11 mouse cellular contexts compared by ENCODE assay signal in the genomic region with DNA sequence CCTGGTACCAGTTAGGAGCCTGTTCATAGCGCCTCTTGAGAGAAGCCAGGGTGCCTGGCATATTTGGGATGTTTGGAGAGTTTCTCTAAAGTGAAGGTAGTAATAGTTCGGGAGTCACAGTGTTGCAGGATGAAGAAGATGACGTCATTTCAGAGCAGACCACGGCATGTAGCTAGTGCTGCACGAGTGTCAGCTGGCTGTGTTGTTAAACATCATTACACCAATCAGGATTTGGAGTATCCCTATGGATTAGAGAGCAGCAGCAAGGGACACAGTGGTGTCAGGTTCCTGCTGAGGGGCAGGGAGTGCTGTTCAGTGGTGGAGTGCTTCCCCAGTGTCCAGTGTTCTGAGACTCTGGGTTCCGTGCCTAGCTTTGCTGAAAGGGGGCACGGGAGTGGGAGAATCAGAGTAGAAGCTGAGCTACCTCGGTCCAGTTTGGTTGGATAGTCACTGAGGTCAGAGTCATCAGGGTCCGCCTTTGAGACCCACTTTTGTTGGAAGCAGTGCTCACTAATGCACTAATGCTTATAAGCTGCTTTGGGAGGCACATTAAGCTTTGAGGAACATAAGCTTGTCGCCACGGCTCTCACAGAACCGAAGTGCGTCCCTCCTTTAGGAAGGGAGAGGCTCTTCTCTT. TPM values are rescaled to one million over a fixed set of nuclear protein-coding genes. Genes with fewer than 3 reads are reported as not detected.
DNase-seq lines count a peak whose midpoint lies in the region; ATAC-seq lines count a peak whose summit lies in the region.
"Had no signal": no experiment of that assay in that cellular context is flagged by ENCODE, and none has a peak within 500 bp of the region (broad histone marks: within the 10 kb centered on the region; RNA-seq: fewer than 3 reads in every experiment).

No protein-coding gene starts in this region.

- peaks cover 27% of the 10 kb centered on the region for H3K4me1 ChIP-seq in kidney, embryonic 14.5 days (ENCODE audit: control insufficient read depth, insufficient read depth, low read length)
- peaks cover 23% of the 10 kb centered on the region for H3K4me1 ChIP-seq in forebrain, embryonic 16.5 days (replicated peaks; ENCODE audit: control insufficient read depth, insufficient read depth, low read length)
- peaks cover 15% of the 10 kb centered on the region for H3K4me1 ChIP-seq in neural tube, embryonic 14.5 days (ENCODE audit: control insufficient read depth, insufficient read depth, low read length)

- no peak overlapping the region for H3K4me2 ChIP-seq in kidney, embryonic 14.5 days (replicated peaks; ENCODE audit: low read depth, low read length)
- no peak overlapping the region for H3K4me2 ChIP-seq in forebrain, embryonic 16.5 days (ENCODE audit: low read length)
- H3K4me2 ChIP-seq in neural tube, embryonic 14.5 days (ENCODE audit: low read depth, low read length), result no peak overlapping the region
- H3K4me2 ChIP-seq: neural tube, embryonic 12.5 days had no signal

- H3K9ac ChIP-seq in kidney, embryonic 14.5 days (ENCODE audit: low read depth, low read length), result 0 out of 2 replicates have a peak overlapping the region, but pooled peaks have one; percentile 4
- H3K9ac ChIP-seq in forebrain, embryonic 16.5 days (replicated peaks; ENCODE audit: low read depth, low read length), result no peak overlapping the region
- H3K9ac ChIP-seq in neural tube, embryonic 14.5 days (replicated peaks; ENCODE audit: low read depth, low read length), result no peak overlapping the region
- H3K9ac ChIP-seq: neural tube, embryonic 12.5 days had no signal

- ATAC-seq in kidney, embryonic 14.5 days (ENCODE audit: low FRiP score, low TSS enrichment), result no peak
- no peak for ATAC-seq in forebrain, embryonic 16.5 days
- ATAC-seq in neural tube, embryonic 14.5 days (ENCODE audit: low read depth), result no peak

- H3K4me3 ChIP-seq in kidney, embryonic 14.5 days (ENCODE audit: low read length), result no peak overlapping the region
- H3K4me3 ChIP-seq in forebrain, embryonic 16.5 days (replicated peaks; ENCODE audit: low read length), result no peak overlapping the region
- no peak overlapping the region for H3K4me3 ChIP-seq in neural tube, embryonic 14.5 days (ENCODE audit: low read depth, low read length)
- H3K4me3 ChIP-seq: neural tube, embryonic 12.5 days had no signal

- 0 out of 2 replicates have a peak, but pooled peaks cover 6% of the 10 kb centered on the region for H3K36me3 ChIP-seq in kidney, embryonic 14.5 days (ENCODE audit: control insufficient read depth, insufficient read depth, low read length)
- H3K36me3 ChIP-seq in forebrain, embryonic 16.5 days (ENCODE audit: control insufficient read depth, insufficient read depth), result no peaks in the 10 kb centered on the region
- H3K36me3 ChIP-seq in neural tube, embryonic 14.5 days (ENCODE audit: control insufficient read depth, insufficient read depth, low read length), result no peaks in the 10 kb centered on the region

- no peaks in the 10 kb centered on the region for H3K27me3 ChIP-seq in kidney, embryonic 14.5 days (ENCODE audit: control insufficient read depth, insufficient read depth, low read length)
- no peaks in the 10 kb centered on the region for H3K27me3 ChIP-seq in forebrain, embryonic 16.5 days (replicated peaks; ENCODE audit: control insufficient read depth, insufficient read depth, low read length)
- no peaks in the 10 kb centered on the region for H3K27me3 ChIP-seq in neural tube, embryonic 14.5 days (ENCODE audit: control insufficient read depth, insufficient read depth, low read length)
- H3K27me3 ChIP-seq: neural tube, embryonic 12.5 days had no signal

- H3K27ac ChIP-seq in kidney, embryonic 14.5 days (ENCODE audit: low read depth, low read length), result no peak overlapping the region
- peak overlapping the region; percentile 18; the same call in 1 of the 2 replicates for H3K27ac ChIP-seq in forebrain, embryonic 16.5 days (ENCODE audit: low read length)
- H3K27ac ChIP-seq in neural tube, embryonic 14.5 days (ENCODE audit: low read depth, low read length), result peak overlapping the region; percentile 62; the same call in 1 of the 2 replicates
- H3K27ac ChIP-seq: neural tube, embryonic 12.5 days had no signal

- no peaks in the 10 kb centered on the region for H3K9me3 ChIP-seq in kidney, embryonic 14.5 days (ENCODE audit: control insufficient read depth, low read length)
- H3K9me3 ChIP-seq in forebrain, embryonic 16.5 days (ENCODE audit: control insufficient read depth, low read length), result no peaks in the 10 kb centered on the region
- H3K9me3 ChIP-seq in neural tube, embryonic 14.5 days (ENCODE audit: control insufficient read depth, low read length), result no peaks in the 10 kb centered on the region
- H3K9me3 ChIP-seq: neural tube, embryonic 12.5 days had no signal

- 49% methylated on average over 13 of the region's 13 CpGs for WGBS in kidney, embryonic 14.5 days
- 33% methylated on average over 13 of the region's 13 CpGs for WGBS in forebrain, embryonic 16.5 days
- WGBS in neural tube, embryonic 14.5 days, result 67% methylated on average over 13 of the region's 13 CpGs

- no peak for DNase-seq in kidney, adult 18-20 months
- DNase-seq in MN1 (ENCODE audit: low spot score), result peak; percentile 66
- DNase-seq in urinary bladder, postnatal 36 days (ENCODE audit: low spot score in 2 of 2), result no peak
- DNase-seq in gastrocnemius, postnatal 10 days, result no peak
- DNase-seq in thymus, adult 18-20 months, result no peak
- DNase-seq: kidney, postnatal 36 days; lung, postnatal 4 days had no signal

RNA-seq across cellular contexts. Expression of a gene that starts 23.9 kb away (rescaled TPM):
- 106 and 108 TPM in 2 replicates for polyA plus RNA-seq in kidney, embryonic 14.5 days (2014; fragmentation: Nextera tagmentation; extraction: Ambion mirVana)
- polyA plus RNA-seq in forebrain, embryonic 16.5 days (2015; fragmentation: Nextera tagmentation; extraction: Ambion mirVana), result 112 and 115 TPM in 2 replicates
- polyA plus RNA-seq in neural tube, embryonic 14.5 days (2014; fragmentation: Nextera tagmentation; extraction: Ambion mirVana), result 116 and 120 TPM in 2 replicates
- 10 to 100 TPM; 39.7 to 40.1 TPM for total RNA-seq in gastrocnemius, postnatal 10 days (2021)

RNA-seq across cellular contexts. Expression of a gene that starts 24.3 kb away (rescaled TPM):
- polyA plus RNA-seq in kidney, embryonic 14.5 days (2014; fragmentation: Nextera tagmentation; extraction: Ambion mirVana), result 45.8 and 47.4 TPM in 2 replicates
- polyA plus RNA-seq in forebrain, embryonic 16.5 days (2015; fragmentation: Nextera tagmentation; extraction: Ambion mirVana), result 45.1 and 50.0 TPM in 2 replicates
- polyA plus RNA-seq in neural tube, embryonic 14.5 days (2014; fragmentation: Nextera tagmentation; extraction: Ambion mirVana), result 43.6 and 46.7 TPM in 2 replicates
- total RNA-seq in gastrocnemius, postnatal 10 days (2021), result 10 to 100 TPM; 12.4 to 13.5 TPM
